Mouse (Mus musculus): ENCODE results near the gene Dnajb9. TPM values are rescaled to one million over a fixed set of nuclear protein-coding genes. Genes with fewer than 3 reads are reported as not detected.

Gene Dnajb9
- polyA plus RNA-seq (2012; rRNA removed), result 1.6 and 2.1 TPM in 2 replicates

DNA sequence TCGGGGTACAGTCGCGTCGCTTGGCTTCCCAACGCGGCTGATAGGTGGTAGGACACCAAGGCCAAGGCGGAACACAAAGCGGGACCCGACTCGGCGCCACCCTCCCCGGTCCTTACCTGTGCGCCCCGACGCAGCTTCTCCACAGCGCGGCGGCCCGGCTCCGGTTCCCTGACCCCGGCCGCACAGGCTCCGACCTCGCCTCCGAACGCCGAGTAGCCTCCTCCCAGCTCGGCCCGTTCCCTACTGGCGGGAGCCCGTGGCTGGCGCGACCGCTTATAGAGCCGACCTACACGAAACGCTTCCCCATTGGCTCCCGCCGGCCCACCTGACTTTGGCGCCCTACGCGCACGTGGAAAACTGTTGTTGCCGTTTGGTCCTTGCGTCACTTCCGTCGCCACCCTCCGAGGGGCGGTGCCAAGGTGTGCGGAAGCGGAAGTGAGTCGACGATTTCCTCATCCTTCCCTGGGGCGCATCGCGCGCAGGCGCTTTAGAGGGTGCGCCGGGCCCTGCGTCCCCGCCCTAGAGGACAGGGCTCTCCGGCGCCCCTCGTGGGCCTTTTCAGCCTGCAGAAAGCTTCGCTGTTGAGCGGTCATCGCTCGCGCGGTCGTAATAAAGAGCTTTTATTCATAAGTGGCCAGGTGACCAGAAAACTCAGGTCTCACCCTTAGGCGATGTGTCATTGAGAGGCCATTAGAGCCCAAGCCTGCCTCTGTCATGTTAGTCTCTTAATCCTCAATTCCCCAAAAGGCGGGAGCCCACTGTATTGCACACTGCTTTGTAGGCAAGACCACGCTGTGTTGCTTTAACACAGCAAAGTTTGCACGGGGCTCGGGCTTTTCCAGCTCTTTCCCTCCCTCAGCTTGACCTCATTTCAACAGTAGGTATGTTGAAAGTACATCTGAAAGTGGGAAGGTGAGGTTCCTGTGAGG is at the start of gene Dnajb9:
Gene Dnajb9 (minus strand): TSS at position 503 of the 929 bp plus-strand sequence.

DNA sequence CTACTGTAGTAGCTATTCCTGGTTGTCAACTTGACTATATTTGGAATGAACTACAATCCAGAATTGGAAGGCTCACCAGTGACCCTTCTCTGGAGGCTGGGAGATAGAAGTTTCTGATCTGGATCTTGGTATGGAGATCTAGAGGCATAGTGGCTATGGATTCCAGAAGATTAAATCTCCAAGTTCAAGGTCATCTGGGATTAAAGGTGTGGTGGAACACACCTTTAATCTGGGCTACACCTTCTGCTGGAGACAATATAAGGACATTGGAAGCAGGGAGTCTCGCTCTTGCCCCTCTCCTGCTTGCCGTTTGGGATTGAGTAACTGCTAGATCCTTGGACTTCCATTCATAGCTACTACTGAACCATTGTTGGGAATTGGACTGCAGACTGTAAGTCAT is 10.9 kb upstream of the Dnajb9 start, which contains the start of gene Pnpla8:
Gene Pnpla8 (plus strand): TSS at position 301 of the 400 bp plus-strand sequence.

Other genes with a start within 250 kb of the Dnajb9 start
- gene Pnpla8, start 11.0 kb upstream of the Dnajb9 start, polyA plus RNA-seq (2012; rRNA removed), result 8.2 and 8.9 TPM in 2 replicates
- gene Nrcam, start 118.6 kb upstream of the Dnajb9 start, polyA plus RNA-seq (2012; rRNA removed), result 3.5 and 10.0 TPM in 2 replicates

All from ovary, adult 2 months (tissue).